Mouse (Mus musculus) MN1 (cell line): ENCODE measurements at regions not wholly inside any gene's neighbourhood (a gene's known extent, or its start where the extent isn't known, plus 50 kb on each side); places are given as distances from the start of the nearest gene placed in this dataset.

Experiments used
- DNase-seq: peaks from one replicate; pipeline ENCODE4 v3.0.0-alpha.2; 2016; ENCODE audit warnings: low spot score

DNA sequence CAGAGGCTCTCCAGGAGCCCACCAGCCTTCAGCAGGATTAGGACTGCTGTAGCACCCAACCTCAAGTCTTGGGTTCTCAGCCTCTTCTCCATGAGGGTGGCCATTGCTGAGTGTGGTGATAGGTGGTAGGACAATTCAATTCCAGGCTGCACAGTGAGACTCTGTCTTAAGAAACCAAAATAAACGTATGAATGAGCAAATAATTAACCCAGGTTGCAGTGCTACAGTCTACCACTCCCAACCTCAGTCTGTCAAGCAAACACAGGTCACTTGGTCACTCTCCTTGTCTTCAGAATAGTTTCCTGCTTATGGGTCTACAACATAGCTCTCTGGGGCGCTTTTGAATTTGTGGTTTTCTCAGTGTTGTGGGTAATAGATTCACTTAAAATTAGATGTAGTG lies 499.8 kb downstream of the Cdh26 start:
- no peak for DNase-seq

DNA sequence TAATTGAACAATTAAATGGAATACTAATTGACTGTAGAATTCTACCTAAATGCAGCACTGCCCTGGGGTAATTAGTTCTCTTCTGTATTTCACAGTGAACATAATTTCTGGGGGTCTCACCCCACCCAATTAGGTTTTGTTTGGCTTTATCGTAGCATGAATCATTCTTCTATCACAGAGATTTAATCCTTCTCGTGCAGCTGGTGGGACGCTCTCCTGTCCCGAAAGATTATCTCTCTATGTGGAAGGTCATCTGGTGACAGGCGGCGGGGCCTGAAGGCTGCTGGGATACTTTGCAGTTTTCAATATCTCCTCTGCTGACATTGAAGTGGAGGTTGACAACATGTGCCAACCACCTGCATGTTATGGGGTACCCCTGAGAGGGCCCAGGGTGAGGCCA lies 493.8 kb upstream of the Cdh4 start:
- DNase-seq, result no peak

DNA sequence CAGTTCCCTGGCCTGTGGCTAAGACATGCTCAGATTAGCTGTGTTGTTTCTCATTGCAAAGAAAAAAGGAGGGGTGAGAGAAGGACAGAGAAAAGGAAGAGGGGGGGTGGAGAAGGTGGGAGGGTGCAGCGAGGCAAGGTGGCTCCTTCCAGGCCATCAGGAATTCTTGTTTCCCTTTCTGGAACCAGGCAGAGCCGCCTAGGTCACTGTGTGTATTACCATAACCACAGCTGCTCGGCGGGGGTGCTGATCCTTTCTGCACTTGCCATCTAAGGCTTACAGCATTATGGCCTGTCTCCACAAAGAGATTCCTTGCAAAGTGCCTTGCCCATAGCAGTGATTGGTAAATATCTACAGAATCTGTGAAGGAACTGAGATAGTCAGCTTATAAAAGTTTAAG lies 493.1 kb upstream of the Cdh4 start:
- DNase-seq, result no peak

DNA sequence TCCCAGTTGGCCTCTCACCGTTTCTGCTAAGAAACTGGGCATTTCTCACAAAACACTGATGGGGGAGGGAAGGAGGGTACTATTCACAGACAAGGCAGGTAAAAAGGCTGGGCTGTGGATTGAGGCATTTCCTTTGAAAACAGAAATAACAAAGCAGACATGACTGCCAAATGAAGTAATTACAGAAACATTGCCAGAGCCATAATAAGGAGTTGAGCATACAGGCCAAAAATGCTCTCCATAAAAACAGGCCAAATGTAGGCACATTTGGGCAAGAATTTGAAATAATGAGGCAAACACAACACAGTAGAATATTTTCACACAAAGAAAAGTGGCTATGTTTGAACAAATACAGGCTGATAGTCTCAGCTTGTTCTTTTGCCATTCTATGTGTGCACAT lies 491.9 kb upstream of the Cdh4 start:
- no peak for DNase-seq

DNA sequence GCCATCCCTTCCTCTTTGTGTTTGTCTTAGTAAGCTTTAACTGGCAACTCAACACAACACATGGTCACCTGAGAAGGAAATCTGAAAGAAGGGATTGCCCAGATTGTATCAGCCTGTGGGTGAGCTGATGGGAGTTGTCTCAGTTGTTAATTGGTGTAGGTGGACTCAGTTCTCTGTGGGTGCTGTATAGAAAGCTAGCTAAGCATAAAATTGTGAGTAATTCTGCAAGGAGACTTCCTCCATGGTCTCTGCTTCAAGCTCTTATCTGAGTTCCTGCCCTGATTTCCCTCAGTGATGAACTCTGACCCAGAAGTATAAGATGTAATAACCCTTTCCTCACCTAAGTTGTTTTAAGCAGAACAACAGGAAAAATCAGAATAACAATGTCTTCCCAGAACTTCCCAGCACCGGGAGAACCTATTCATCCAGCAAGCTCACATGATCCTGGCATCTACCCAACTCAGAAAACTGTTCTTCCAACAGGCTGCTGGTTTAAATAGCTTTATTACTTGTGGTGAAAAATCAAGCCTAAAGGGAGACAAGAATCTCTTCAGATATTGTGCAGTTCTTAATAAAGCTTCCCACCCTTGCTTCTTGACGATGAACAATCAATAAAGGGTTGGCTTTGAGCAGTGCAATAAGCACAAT lies 487.7 kb upstream of the Cdh4 start:
- no peak for DNase-seq

DNA sequence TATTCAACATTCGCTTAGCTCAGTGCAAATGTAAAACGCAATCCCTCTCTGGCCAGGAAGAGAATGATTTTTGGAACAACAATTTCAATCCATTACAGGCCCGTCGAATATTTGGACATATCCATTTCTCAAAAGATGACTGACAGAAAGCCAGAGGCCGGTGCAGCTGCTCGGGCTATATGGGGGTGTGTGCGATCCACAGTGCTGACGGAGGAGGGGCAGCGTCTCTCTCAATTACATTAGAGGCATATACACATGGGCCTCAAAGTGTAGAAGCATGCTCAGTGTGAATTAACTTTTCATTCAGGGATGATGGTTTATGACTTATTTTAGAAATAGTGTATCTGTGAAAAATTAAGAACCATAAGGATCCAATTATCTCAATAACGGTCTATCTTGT lies 483.4 kb upstream of the Cdh4 start:
- DNase-seq, result no peak

DNA sequence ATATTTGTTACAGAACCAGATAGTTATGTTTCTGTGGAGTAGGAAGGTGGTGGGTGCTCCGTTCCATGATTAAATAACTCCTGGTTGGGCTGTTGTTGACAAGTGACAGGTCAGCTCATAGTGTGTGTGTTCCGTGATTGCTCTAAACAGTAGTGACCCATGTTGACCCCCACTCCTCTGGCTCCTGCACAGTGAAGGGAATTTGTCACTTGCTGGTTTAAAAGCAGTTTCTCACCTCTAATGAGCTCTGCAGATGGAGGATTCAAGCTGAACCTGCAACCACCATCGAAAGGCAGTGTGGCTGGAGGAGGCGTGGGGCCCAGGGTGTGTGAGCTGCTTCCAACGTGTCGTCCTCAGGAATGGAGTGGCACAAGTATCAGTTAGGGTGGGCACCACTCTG lies 482.6 kb upstream of the Cdh4 start:
- DNase-seq, result no peak

DNA sequence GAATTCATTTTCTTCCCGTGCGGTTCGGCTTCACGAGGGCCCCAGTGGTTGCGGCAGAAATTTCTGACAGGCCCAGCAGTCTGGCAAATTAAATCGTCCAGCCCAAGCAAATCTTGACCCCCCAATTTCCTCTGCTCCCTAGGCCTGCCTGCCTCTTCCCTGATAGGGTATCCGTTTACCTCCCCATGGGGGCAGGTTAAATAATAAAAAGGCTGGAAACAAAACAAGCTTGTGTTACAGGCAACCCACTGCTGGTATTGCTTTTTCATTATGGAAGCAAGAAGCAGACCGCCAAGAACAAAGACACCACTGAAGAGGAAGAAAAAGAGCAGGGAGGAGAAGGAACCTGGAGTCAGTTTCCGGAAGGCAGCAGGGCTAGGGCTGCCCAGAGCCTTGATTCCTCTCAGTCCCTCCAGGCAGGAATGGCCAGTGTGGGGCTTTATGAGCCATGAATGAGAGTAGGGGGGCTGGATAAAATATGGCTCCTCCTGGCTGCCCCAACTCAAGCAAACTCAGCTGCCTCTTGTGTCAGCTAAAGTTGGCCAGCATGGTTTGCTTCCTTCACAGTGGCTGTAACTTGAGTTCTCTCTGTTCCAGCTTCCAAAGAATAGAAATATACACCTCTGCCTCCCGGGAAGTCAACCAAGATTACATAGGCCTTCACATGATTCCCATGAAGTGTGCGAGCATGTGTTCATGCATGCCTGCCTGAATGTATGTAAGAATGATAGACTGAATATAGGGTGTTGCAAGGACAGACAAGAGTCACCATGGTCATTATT lies 474.5 kb upstream of the Cdh4 start:
- no peak for DNase-seq

DNA sequence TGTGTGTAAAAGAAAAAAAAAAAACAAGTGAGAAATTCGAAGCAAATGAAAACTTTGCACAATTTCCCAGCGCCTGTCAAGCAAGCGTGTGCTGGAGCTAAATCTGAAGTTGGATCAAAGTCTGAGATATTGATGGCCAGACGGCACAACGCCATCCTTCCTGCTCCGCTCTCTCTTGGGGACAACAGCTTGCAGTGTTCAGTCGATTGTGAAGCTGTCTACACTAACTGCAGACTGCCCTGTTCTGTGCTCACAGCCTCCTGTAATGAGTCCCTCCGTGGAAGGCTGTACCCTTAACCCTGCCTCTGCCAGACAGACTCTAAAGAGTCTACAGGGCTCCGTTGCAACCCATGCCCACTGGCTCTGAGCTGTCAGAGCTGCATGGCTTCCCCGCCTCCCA lies 472.5 kb upstream of the Cdh4 start:
- no peak for DNase-seq

DNA sequence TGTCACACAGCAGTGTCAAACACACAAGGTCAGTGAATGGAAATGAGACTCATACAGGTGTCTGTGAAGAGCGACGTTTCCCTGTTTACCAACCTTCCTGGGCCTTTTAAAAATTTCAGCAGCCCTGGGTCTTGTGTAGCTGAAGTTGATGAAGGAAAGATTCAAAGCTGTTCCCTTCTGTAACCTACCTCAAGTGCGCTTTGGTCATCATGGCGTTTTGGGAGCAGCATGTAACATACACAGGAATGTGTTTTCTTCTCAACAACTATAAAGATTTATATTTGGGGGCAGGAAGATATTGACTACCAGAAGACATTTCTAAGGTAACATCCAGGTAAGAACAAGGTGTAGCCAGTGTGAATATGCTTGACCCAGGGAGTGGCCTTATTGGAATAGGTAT lies 466.9 kb upstream of the Cdh4 start:
- no peak for DNase-seq

DNA sequence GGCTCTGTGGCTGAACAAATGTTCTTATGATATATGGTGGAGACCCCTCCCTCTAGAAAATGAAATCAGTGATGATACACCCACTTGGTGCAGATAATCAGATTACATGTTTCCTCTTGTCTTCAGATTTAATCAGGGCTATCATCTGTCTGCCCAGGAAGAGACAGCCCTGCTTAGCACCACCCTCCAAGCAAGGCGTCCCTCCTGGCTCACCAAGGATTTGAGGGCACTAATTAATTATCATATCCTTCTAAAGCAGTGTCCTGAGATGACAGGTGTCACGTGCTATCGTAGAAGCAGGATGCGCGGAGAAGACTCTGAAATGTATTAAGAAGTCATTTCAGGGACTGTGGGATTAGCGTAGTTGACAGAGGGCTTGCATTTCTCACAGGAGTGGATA lies 466.2 kb upstream of the Cdh4 start:
- DNase-seq, result no peak

DNA sequence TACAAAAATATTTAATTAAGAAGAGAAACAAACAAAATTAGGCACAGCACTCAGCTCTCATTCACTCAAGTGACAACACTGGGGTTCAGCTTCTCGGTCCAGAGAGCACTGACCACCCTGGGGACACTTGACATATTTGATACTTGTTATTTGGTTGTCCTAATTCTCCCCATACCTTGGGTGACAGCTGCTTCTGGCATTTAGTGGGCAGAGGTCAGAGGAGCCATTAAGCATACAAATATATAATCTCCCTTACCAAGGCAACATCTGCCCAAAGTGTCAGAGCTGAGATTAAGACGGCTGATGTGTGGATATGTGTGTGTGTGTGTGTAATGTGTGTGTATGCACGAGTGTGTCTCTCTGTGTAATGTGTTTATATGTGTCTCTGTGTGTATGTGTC lies 465.7 kb upstream of the Cdh4 start:
- no peak for DNase-seq

DNA sequence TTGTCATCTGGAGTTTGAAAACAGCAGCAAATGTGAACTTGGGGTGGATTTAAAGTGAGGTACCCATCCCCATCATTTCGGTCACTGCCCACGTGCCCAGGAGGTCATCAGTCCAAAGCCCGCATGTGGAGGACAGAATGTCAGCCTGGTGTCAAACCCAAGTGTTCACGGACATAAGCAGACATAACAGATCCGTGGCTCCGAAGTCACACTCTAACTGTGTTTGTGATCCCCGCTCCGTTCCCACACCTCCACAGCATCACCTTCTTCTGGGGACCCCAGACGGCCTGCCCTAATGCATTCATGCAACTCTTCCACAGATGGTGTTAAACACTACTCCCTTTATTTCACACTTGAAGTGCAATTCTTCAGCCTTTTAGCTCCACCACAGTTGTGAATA lies 462.8 kb upstream of the Cdh4 start:
- no peak for DNase-seq

DNA sequence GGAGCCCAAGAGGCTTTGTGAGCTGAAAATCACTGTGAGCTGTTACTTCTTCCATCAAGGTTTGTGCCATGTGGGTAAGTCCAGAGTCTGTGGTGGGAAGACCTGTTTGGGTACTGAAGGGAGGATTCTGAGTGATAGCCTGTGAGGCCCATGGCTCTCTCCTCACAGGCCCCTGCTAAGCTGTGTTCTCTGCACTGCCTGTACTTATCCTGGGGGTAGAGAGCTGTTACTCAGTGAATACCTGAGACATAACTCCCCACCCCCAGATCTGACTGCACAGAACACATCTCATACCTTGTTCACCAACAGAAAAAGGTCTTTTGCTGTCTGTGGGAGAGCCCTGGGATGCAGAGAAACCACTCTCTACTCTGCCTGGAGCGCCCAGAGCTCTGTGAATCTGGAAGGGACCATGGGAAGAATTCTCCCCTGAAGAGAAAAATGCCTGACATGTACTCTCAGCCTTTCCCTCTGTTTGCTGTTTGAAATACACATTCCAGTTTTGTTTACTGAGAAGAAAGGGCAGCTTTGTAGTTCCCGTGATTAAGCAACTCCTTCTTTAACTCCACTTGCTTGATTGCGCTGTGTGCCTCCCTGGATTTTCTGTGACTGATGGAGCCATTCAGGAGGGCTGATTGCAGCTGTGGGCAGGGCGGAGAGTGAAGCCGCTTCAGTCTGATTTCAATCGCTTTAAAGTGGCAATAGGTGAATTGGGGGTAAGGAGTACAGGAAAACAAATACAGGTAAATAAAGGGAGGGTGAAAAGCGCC lies 460.3 kb upstream of the Cdh4 start:
- no peak for DNase-seq

DNA sequence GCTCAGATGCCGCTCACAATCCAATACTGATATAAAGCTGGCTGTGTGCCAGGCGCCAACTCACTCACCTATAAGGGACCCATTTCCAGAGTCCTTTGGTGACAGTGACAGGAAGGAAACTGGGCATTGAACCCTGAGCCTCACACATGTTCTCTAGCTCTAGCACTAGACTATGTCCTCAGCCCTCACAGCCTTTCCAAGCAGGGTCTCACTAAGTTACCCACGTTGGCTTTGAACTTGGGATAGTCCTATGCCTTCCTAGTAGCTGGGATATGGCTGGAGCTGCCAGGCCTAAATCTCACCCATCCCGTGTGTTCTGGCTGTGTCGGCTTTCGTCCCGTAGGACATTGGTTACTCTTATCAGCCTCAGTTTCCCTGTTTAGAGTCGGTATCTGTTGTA lies 458.4 kb upstream of the Cdh4 start:
- no peak for DNase-seq

DNA sequence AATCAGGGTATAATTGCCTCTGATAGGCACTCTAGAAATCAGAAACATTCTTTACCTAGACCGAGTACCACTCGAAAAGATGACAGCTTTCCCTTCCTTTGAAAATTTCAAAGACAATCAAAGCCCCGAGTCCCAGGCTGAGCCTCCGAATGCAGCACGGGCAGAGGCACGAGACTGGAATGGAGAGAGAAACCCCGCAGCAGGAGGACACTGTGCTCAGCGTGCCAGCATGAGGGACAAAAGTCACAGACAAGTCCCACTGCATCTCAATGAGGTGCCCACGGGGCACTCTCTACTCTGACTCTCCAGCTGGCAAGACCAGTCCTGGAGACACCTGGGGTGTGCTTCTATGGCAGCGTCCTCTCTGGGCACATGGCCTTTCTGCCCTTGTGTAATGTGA lies 454.3 kb upstream of the Cdh4 start:
- no peak for DNase-seq

DNA sequence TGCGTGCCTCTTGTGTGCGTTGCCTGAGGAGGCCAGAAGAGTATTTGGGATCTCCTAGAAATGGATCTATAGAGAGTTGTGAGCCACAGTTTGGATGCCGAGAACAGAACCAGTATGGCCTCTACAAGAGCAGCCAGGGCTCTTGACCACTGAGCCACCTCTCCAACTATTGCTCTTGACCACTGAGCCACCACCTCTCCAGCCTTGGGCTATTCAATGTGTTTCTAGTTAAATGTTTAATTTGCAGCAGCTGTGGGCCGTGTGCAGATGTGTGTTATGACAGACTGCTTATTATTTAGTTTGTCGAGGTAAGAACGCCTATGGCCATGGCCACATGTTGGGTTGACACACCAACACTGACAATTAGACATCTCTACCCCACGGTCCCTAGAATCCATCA lies 452.9 kb upstream of the Cdh4 start:
- no peak for DNase-seq

DNA sequence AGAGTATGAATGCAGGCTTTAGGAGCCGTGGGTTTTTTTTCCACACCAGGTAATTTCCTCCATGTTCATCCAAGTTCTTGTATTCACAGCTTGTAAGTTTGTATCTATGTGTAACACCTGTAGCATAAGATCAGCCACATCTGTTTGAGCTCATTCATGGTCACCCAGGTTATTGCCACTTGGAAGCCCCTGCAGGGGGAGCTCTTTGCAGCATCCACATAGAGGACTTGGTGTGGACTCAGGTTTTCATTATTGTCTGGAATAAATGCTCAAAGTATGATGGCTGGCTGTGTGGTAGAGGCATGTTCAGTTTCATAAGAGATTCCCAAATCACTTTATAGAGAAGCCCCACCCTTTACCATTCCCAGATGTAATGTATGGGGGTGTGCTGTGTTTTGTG lies 452.4 kb upstream of the Cdh4 start:
- no peak for DNase-seq

DNA sequence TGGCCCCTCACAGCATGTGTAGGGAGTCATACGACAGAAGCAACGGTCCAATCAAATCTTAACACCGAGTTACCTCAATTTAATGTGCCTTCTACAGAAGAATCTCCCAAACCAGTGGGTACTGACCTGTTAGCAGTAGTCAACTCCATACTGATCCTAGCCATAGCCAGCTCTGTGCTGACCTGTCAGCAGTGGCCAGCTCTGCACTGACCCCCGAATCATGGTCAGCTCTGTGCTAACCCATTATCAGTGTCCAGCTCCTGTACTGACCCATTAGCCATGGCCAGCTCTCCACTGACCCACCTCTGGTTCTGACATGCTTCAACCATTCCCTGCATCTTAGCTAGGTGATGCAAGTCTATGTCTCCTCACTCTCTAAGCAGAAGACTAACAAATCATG lies 451.3 kb upstream of the Cdh4 start:
- no peak for DNase-seq

DNA sequence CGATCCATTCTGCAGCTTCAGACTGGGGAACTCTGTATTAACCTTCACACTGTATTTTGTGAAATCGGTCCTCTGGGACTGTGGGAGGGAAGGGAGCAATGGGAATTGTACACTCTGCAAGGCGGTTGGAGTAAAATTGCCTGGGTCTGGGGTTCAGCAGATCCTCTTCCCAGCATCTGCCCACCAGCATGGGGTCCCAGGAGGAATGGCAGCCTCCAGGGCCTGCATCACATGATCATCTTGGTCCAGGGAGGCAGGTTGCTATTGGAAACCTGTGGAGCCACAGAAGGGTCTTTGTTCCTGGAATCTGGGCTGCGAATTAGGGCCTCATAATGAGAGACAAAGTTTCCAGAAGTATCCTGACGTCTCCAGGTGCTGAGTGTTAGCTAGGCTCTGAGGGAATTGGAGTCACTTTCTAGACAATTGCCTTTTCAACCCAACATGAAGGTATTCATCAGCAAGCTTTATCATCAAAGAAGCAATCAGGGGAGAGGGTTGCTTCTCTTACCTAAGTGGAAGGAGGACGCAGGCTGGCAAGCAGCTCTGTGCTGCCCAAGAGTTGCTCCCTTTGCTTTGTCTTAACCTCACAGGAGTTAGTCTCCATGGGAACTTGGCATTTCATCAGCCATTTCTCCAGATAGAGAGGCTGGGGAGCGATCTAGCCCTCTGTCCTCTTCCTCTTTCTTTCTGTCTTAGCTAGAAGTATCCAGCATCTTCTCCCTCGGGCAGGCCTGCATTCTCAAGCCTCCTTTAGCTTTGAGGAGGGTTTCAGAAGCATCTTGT lies 449.7 kb upstream of the Cdh4 start:
- DNase-seq, result no peak

DNA sequence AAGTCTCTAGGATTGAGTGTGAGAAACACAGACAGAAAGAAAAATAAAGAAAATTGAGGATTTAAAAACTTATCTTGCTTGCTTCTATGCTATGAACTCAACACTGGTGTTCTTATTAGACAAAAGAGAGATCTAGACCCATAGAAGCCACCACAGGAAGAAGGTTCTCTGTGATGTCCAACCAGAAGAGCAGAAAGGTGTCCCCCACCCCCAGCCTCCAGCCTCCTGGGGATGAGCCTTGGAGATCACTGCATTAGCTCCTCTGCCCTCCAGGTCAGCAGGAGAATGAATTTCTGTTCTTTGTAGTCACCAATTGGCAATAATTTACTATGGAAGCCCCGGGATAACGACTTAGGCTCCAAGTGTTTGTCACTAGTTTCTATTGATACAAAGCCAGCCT lies 444.3 kb upstream of the Cdh4 start:
- no peak for DNase-seq

DNA sequence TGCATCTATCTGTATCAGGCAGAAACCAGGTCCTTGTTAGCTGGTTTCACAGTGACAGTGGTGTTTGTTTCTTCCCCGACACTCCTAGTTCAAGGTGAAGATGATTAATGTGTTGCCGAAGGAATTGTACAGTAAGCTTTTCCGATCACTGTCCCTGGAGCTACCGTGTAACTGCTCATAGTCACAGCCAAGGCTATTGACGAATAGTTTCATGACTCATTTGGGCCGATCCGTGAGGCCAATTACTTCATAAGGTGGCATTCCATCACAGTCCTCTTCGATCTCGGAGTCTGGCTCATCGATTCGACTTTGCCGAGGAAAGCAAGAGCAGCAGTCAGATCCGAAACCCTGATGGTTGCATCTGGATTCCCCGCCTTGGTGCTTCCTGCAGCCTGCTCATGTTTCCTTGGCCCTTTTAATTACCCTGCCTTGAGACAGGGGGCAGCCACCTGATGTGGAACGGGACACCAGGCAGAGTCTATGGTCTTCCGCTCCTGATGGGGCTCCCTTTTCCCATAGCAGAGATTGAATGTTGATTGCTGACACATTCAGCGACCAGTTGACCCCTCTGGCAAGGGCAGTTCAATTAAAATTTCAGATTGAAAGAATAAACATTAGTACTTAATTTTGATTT lies 441.7 kb upstream of the Cdh4 start:
- DNase-seq, result no peak
